Mouse (Mus musculus): ENCODE measurements around the gene S1pr4. TPM values are rescaled to one million over a fixed set of nuclear protein-coding genes. Genes with fewer than 3 reads are reported as not detected.

Gene S1pr4
- polyA plus RNA-seq, 1 experiment from 2014 or later = 1.3 TPM

- H3K27me3 ChIP-seq (ENCODE audit: insufficient read depth, low read length) = peaks cover 88% of the 10 kb centered on the region
- 72% methylated on average over 21 of the region's 21 CpGs for WGBS
Measured at GRCm38 (mm10) chr10:81459399-81459798, 40.5 kb downstream of the S1pr4 start.

GRCm38 (mm10) chr10:81458267-81458666 is 41.7 kb downstream of the S1pr4 start:
- no peak overlapping the region for H3K4me2 ChIP-seq
- H3K27ac ChIP-seq (ENCODE audit: low read depth) = no peak overlapping the region
- peaks cover 87% of the 10 kb centered on the region for H3K27me3 ChIP-seq (ENCODE audit: insufficient read depth, low read length)
- ATAC-seq (ENCODE audit: insufficient read depth) (no peak), DNase-seq (no peak)
- H3K4me1 ChIP-seq (ENCODE audit: insufficient read depth) = no peaks in the 10 kb centered on the region
- TF ChIP-seq CTCF (IDR thresholded peaks at IDR 0.05; ENCODE audit: low read depth) = no peak
- H3K36me3 ChIP-seq (ENCODE audit: insufficient read depth) = no peaks in the 10 kb centered on the region
- 72% methylated on average over 6 of the region's 6 CpGs for WGBS
- no peak overlapping the region for H3K4me3 ChIP-seq (ENCODE audit: low read depth, low read length)
- no peak overlapping the region for H3K9ac ChIP-seq
- no peaks in the 10 kb centered on the region for H3K9me3 ChIP-seq (ENCODE audit: low read depth, low read length)

More at GRCm38 (mm10) chr10:81459399-81459798, 40.5 kb downstream of the S1pr4 start:
- TF ChIP-seq CTCF (IDR thresholded peaks at IDR 0.05; ENCODE audit: low read depth) = no peak
- H3K4me1 ChIP-seq (ENCODE audit: insufficient read depth) = peaks cover 3% of the 10 kb centered on the region; the same call in 1 of the 2 replicates
- no peak overlapping the region for H3K9ac ChIP-seq
- no peak overlapping the region for H3K4me3 ChIP-seq (ENCODE audit: low read depth, low read length)
- DNase-seq (no peak), ATAC-seq (ENCODE audit: insufficient read depth) (no peak)
- H3K27ac ChIP-seq (ENCODE audit: low read depth) = no peak overlapping the region
- no peak overlapping the region for H3K4me2 ChIP-seq
- H3K9me3 ChIP-seq (ENCODE audit: low read depth, low read length) = no peaks in the 10 kb centered on the region
- H3K36me3 ChIP-seq (ENCODE audit: insufficient read depth) = no peaks in the 10 kb centered on the region

GRCm38 (mm10) chr10:81457624-81458023 is 42.3 kb downstream of the S1pr4 start:
- DNase-seq = no peak
- no peak for ATAC-seq (ENCODE audit: insufficient read depth)

GRCm38 (mm10) chr10:81456983-81457563 is 42.9 kb downstream of the S1pr4 start:
- peaks cover 87% of the 10 kb centered on the region for H3K27me3 ChIP-seq (ENCODE audit: insufficient read depth, low read length)
- DNase-seq = no peak
- H3K36me3 ChIP-seq (ENCODE audit: insufficient read depth) = no peaks in the 10 kb centered on the region
- no peak for TF ChIP-seq CTCF (IDR thresholded peaks at IDR 0.05; ENCODE audit: low read depth)
- H3K9me3 ChIP-seq (ENCODE audit: low read depth, low read length) = no peaks in the 10 kb centered on the region
- no peak overlapping the region for H3K9ac ChIP-seq
- no peak overlapping the region for H3K4me2 ChIP-seq
- 29% methylated on average over 12 of the region's 12 CpGs for WGBS
- no peaks in the 10 kb centered on the region for H3K4me1 ChIP-seq (ENCODE audit: insufficient read depth)
- no peak overlapping the region for H3K27ac ChIP-seq (ENCODE audit: low read depth)
- ATAC-seq (ENCODE audit: insufficient read depth) = no peak
- no peak overlapping the region for H3K4me3 ChIP-seq (ENCODE audit: low read depth, low read length)

More at GRCm38 (mm10) chr10:81457624-81458023, 42.3 kb downstream of the S1pr4 start:
- Histone ChIP-seq H3K27ac (ENCODE audit: low read depth) (no peak overlapping the region), H3K4me2 (no peak overlapping the region), H3K4me1 (ENCODE audit: insufficient read depth) (no peaks in the 10 kb centered on the region), H3K4me3 (ENCODE audit: low read depth, low read length) (no peak overlapping the region), H3K9me3 (ENCODE audit: low read depth, low read length) (no peaks in the 10 kb centered on the region), H3K36me3 (ENCODE audit: insufficient read depth) (no peaks in the 10 kb centered on the region), H3K27me3 (ENCODE audit: insufficient read depth, low read length) (peaks cover 87% of the 10 kb centered on the region), H3K9ac (no peak overlapping the region)
- WGBS = 76% methylated on average over 8 of the region's 8 CpGs
- no peak for TF ChIP-seq CTCF (IDR thresholded peaks at IDR 0.05; ENCODE audit: low read depth)

- Histone ChIP-seq H3K9me3 (ENCODE audit: low read depth, low read length) (no peaks in the 10 kb centered on the region), H3K4me3 (ENCODE audit: low read depth, low read length) (no peak within 1 kb of the TSS), H3K9ac (no peak within 1 kb of the TSS), H3K4me2 (no peak within 1 kb of the TSS), H3K4me1 (ENCODE audit: insufficient read depth) (no peaks in the 10 kb centered on the region), H3K27me3 (ENCODE audit: insufficient read depth, low read length) (peaks cover 88% of the 10 kb centered on the region), H3K36me3 (ENCODE audit: insufficient read depth) (no peaks in the 10 kb centered on the region), H3K27ac (ENCODE audit: low read depth) (no peak within 1 kb of the TSS)
- no peak for ATAC-seq (ENCODE audit: insufficient read depth)
- WGBS = 51% methylated on average over 28 of the region's 28 CpGs
- no peak for DNase-seq
- no peak for TF ChIP-seq CTCF (IDR thresholded peaks at IDR 0.05; ENCODE audit: low read depth)
Measured at GRCm38 (mm10) chr10:81455181-81455895, 44.6 kb downstream of the S1pr4 start, which contains the start of gene Nfic. Gene Nfic, minus strand, starts transcription at chr10:81455635.

- H3K9ac ChIP-seq = no peak overlapping the region
- no peaks in the 10 kb centered on the region for H3K9me3 ChIP-seq (ENCODE audit: low read depth, low read length)
- no peaks in the 10 kb centered on the region for H3K36me3 ChIP-seq (ENCODE audit: insufficient read depth)
- WGBS = 70% methylated on average over 2 of the region's 2 CpGs
- no peaks in the 10 kb centered on the region for H3K4me1 ChIP-seq (ENCODE audit: insufficient read depth)
- no peak overlapping the region for H3K27ac ChIP-seq (ENCODE audit: low read depth)
- H3K27me3 ChIP-seq (ENCODE audit: insufficient read depth, low read length) = peaks cover 79% of the 10 kb centered on the region
- H3K4me2 ChIP-seq = no peak overlapping the region
- DNase-seq (no peak), ATAC-seq (ENCODE audit: insufficient read depth) (no peak)
- TF ChIP-seq CTCF (IDR thresholded peaks at IDR 0.05; ENCODE audit: low read depth) = no peak
- H3K4me3 ChIP-seq (ENCODE audit: low read depth, low read length) = no peak overlapping the region
Measured at GRCm38 (mm10) chr10:81454106-81454505, 45.8 kb downstream of the S1pr4 start.

GRCm38 (mm10) chr10:81452947-81453288 is 47.0 kb downstream of the S1pr4 start:
- no peak for DNase-seq
- Histone ChIP-seq H3K9me3 (ENCODE audit: low read depth, low read length) (no peaks in the 10 kb centered on the region), H3K4me1 (ENCODE audit: insufficient read depth) (no peaks in the 10 kb centered on the region), H3K4me2 (no peak overlapping the region), H3K4me3 (ENCODE audit: low read depth, low read length) (peak overlapping the region; percentile 9; the same call in 1 of the 2 replicates), H3K9ac (no peak overlapping the region), H3K36me3 (ENCODE audit: insufficient read depth) (no peaks in the 10 kb centered on the region), H3K27me3 (ENCODE audit: insufficient read depth, low read length) (peaks cover 72% of the 10 kb centered on the region), H3K27ac (ENCODE audit: low read depth) (no peak overlapping the region)
- 2% methylated on average over 14 of the region's 14 CpGs for WGBS
- TF ChIP-seq CTCF (IDR thresholded peaks at IDR 0.05; ENCODE audit: low read depth) = no peak
- no peak for ATAC-seq (ENCODE audit: insufficient read depth)

Measured in lung, embryonic 14.5 days (tissue).